Mouse (Mus musculus): Measurements from ENCODE around the gene Med24.
"Not testable (repeated sequence)": the region's sequence is repeated elsewhere in the genome, so short reads cannot be mapped to it uniquely, and the experiment has no call there.

The Med24 gene

DNA sequence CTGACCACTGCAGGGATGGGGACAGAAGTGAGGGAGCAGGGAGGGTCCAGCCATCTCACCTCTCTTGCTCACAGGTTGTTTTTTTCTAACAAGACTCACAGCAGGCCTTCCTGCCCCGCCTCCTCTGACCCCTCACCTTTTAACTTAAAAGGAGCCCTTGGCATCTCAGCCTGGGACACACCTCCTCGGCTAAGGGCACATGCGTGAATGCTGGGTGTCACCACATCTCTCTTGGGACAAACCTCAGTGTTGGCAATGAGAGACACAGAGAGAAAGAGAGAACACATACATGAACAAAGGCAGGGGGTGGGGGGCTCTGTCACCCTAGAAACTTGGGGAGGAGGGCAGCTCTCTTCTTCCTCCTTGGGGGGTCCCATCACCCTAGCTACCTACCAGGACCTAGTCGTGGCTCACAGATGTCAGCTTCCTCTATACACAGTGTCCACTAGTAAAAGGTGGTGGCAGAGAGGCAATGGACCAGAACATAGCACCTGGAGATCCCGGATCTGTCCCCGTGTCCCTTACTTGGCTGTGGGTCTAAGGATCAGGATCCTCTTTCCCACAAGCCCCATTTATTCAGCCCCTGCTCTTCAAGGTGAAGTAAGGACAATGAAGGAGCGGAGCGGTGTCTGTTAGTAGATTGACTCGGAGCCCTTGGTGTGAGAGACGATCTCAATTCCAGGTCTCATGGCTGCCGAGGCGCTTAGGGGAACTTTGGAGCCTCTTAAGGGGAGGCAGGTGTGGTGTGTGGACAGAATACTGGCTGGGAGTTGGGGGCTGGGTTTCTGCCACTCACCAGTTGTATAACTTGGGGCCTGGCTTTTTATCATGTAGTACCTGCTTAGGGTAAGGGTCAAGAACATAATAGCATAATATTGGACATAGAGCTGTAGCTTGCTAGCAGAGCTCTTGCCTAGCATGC lies 17.0 kb upstream of the Med24 start:
- DNase-seq (ENCODE audit: low read depth, low spot score): peak; percentile 24

DNA sequence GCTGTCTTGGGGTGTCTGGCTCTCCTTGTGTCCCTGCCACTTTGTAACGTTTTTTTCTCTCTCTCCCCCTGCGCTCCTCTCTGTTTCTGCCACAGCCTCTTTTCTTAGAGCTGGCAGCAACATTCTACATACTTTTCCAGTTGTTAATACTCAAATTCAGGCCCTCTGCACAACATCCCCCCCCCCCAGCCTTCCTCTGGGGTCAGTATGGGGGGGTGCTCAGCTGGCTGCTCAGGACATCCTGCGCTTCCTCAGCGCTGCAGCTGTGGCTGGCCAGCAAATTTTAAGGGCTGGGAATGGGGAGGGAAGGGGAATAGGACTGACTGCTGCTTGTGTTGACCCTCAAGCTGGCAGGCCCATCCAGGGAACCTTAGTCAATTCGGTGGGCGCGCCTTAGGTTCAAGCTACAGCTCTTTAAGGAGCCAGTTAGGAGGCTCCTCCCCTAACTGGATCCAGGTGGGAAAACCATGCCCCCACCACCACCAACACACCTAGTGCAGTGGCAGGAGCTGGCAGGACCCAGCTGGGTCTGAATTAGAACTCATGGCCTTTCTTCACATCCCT lies 15.3 kb upstream of the Med24 start:
- DNase-seq (ENCODE audit: low read depth, low spot score): no peak

DNA sequence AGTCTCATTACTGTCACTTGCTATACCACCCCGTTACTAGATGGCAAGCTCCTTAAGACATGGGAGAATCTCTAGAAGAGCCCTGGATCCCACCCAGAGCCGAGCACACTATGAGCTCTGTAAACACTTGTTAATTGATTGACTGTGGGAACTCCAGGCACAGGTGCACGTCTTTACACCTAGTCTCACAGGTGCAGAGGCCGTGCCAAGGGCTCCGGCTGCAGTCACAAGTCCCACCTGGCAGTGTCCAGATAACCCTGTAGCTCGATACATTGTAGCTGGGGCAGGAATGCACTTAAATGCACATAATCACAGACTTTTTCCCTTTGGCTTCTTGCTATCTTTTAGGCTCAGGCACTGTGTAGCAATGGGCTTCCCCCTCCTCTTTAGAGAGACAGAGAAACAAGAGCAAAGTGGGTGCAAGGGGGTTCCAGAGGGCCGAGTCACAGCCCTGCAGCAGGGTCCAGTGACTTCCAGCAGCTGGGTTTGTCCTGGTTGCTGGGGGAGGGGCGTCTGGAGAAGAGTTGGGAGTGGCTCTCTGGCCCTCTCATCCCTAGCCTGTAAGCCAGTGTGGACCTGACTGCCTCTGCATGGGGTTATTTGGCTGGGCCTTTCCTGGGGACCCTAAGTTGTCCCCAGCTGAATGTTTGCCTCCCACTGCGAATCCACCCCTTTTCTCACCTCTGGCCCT lies 14.6 kb upstream of the Med24 start:
- DNase-seq (ENCODE audit: low read depth, low spot score): no peak

DNA sequence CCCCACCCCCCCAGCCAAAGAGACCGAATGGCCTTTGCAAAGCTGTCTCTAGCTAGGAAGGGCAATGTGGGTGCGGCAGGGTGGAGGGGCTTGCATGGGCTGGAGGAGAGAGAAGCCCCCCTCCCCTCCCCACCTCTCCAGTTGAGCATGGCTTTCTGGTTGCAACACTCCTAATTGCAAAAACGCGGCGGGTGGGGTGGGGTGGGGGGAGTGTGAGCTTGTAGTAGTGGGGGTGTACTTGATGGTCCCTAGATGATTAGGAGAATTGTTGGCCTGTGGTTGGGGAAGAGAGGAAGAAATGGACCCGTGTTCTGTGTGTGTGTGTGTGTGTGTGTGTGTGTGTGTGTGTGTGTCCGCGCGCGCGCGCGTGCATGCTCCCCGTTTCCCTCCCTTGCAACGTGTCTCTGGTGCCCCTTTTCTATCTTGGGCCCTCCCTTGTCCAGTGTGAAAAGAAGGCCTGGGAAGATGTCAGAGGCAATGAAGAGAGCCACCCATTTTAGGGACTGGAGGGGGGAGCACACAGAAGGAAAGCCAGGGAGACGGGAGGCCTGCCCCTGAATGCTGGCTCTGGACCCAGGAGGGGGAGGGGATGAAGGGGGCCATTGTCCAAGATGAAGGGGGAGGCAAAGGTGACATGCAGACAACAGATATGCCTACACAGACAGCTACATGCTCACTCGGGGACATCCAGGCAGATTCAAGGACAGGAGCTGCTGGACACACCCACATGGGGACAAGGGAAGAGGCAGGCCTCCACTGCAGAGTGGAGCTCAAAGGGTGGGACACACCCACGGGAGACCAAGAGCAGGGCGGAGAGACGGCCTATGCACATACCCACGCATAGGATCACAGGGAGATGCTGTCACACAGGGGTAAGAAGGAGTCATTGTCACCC lies 13.4 kb upstream of the Med24 start:
- peak; percentile 36 for DNase-seq (ENCODE audit: low read depth, low spot score)

DNA sequence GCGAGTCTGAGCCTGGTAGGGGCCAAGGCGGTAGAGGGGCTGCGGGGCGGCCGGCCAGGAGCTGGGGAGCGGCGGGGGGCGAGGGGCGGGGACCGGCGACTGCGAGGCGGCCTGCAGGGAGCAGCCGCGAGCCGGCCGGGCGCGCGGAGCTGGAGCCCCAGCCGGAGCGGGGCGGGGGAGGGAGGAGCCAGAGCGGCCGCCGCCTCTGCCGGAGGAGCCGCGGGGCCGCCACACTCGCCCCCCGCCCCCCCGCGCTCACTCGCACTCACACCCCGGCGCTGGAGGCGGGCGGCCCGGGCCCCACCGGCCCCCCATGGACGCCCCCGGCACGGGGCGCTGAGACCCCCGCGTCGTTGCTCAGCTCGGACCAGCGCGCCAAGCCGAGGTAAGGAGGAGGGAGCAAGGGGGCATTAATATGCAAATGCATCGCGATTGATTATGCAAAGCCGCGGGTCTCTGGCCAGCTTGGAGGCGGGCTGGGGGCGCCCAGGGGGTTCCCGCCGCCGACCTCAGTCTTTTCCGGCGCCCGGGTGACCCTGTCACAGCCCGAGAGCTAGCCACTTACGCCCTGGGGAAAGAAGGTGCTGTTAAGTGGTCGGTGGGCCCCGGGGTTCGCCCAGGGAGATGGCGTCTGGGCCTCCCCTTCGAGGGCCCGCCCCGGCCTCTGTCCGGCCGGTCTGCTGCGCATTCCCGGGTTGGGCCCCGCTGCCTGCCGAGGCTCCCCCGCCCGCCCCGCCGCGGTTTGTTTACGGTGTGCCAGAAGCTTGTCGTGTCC lies 12.6 kb upstream of the Med24 start:
- peak; percentile 89 for DNase-seq (ENCODE audit: low read depth, low spot score)

DNA sequence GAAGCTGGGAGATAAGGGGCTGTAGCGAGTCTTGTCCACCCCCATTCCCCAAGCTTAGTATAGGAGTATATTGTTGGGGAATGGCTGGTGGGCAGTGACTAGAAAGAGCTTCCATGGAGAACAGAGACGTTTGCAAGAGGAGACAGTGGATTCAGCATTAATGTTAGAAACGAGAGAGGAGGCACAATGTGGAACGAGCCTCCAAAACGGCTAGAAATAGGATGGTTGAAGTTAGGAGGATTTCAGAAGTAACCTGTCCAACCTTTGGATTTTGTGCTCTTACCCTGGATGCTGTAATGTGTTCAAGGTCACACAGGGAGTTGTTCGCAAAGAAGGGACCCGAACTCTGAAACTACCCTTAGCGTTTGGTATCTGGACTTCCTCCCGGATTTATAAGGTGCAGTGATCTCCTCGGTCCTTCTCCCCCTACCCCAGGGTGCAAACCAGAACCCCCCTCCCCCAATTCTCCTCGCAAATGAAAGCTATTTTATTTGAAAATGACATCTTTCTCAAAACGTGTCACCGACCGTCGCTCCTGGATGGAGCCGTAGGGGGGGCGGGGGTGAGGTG lies 11.9 kb upstream of the Med24 start:
- DNase-seq (ENCODE audit: low read depth, low spot score): no peak

DNA sequence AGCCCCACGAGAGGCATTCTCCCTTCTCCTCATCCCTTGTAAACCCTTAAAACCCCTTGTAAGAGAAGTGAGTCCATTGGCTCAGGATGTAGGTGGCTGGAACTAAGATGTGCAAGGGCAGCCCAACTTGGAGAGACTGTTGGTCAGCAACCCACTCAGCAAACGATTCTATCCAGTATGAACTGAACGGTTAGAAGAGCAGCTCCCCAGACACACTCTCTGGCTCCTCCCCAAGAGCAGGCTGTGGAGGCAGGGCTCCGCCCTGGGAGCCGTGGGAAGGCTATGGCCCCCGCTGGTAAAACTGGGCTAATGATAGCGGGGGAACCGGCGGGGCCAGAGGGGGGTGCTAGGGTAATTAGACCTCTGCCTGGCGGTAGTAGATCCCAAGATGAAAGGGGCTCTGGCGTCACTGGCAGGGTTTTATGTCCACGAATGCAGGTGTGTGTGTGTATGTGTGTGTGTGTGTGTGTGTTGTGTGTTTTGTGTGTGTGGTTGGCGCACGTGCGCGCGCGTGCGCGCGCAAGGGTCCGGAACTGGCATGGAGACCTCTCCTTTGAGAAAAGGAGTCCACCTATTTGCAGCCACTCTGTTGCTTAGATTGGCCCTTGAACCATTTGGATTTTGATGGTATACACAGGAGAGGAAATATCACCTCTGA lies 11.3 kb upstream of the Med24 start, which contains the start of gene Thra:
Thra (plus strand) TSS at position 246 of the 658 bp plus-strand sequence.
- peak; percentile 56 for DNase-seq (ENCODE audit: low read depth, low spot score)

DNA sequence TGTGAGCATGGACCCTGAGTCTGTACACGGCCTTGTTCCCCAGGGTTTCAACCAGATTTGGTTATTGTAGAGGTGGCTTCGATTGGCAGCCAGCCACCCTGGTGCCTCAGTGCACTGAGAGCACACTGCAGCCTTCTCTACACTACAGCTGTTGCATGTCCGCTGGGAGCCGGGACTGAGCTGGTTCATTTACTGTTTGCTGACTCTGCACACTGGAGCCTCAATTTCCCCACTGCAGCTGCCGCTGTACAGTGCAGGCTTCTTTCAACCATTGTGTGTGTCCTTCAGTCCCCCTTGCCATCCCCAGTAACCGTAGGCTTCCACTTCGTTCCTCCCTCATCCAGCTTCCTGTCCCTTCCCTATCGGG lies 10.8 kb upstream of the Med24 start:
- no peak for DNase-seq (ENCODE audit: low read depth, low spot score)

DNA sequence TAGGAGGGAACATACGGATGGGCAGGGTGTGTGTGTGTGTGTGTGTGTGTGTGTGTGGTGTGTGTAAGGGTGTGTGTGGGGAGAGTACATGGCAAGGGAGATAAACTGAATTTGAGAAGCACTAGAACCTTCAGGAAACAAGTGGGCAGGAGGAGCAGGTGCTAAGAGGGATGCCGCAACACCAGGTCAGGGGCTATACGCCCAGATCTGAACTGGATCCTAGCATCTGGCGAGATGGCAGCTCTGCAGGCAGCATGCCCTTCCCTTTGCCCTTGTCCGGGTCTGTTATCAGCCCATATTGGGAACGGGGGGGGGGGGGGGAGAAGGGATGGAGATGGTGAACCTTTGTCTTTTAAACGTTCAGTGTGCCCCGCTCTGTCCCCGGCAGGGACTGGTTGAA lies 9.7 kb upstream of the Med24 start:
- DNase-seq (ENCODE audit: low read depth, low spot score): no peak

DNA sequence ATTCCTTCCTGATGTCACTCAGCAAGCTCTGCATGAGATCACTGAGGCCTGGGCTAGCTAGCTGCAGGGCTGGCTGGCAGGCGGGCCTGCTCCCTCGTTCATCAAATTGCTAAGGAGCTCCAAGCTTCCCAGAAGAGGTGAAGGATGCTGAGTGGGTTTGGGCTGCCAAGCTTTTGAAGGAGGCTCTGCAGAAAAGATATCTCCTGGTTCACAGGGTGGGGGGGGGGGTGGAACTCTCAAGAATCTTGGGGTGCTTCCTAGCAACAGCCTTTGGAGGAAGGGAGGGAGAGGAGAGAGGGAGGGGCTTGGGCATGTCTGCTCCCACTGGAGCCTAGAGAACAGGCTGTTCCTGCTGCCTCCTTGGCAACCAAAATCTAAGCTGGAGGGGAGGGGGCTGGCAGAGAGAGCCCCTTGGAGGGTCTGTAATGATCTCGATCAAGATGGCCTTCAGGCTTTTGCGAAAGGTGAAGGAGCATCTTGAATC lies 9.2 kb upstream of the Med24 start:
- DNase-seq (ENCODE audit: low read depth, low spot score): no peak

DNA sequence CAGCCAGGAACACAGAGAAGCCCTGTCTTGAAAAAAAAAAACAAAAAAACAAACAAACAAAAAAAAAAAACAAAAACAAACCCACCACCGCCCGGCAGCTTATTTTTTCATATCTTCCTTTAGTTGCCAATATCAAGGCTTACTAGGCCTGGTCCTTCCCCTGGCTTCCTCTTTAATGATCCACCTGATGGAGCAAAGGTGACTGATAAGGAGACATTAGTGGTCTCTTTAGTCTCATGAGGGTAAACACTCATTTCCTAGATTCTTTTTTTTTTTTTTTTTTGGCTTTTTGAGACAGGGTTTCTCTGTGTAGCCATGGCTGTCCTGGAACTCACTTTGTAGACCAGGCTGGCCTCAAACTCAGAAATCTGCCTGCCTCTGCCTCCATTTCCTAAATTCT lies 8.0 kb upstream of the Med24 start:
- DNase-seq (ENCODE audit: low read depth, low spot score): not testable (repeated sequence)

DNA sequence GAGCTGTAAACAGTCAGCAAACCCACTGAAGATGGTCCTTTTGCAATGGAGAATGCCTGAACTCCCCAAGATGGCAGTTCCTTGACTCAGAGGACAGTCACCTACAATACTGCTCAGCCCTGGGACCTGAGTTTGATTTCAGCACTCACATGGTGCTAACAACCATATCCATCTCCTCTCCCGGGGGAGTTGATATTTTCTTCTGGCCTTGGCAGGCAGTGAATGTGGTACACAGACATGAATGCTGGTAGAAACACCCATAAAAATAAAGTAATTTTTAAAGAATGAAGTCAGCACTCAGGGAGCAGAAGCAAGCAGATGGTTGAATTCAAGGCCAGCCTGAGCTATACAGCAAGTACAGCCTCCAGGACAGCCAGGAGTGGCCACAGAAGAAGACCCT lies 6.9 kb upstream of the Med24 start:
- no peak for DNase-seq (ENCODE audit: low read depth, low spot score)

DNA sequence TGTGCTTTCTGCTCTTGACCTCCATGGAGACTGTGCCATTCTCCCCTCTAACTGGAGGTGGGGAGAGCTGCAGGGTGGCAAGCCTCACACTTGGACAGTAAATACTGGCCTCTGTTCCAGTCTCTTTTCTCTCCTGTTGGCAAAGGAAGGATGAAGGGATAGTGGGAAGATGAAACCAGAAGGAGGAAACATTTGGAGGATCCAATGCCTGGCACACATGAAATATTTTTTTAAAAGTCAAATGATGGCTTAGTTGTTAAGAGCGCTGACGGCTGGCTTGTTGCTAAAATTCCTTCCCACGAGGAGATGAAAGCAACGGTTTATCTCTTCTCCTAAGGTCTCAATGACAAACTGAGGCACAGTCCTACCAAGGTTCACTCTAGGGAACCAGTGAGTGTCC lies 5.9 kb upstream of the Med24 start:
- no peak for DNase-seq (ENCODE audit: low read depth, low spot score)

DNA sequence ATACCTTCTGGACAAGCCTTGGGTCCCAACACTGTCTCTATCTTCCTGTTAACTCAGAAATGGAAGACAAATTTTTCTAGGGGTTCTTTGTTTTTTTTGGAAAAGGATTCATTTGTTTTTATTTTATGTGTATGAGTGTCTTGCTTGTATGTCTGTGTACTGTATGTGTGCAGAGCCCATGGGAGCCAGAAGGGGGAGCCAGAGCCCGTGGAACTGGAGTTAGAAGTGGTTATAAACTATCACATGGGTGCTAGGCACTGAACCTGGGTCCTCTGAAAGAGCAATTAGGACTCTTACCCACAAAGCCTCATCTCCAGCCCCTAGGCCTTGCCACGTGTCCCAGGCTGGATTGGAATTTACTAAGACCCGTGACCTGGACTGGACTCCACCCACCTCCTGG lies 4.8 kb upstream of the Med24 start:
- peak; percentile 37 for DNase-seq (ENCODE audit: low read depth, low spot score)

DNA sequence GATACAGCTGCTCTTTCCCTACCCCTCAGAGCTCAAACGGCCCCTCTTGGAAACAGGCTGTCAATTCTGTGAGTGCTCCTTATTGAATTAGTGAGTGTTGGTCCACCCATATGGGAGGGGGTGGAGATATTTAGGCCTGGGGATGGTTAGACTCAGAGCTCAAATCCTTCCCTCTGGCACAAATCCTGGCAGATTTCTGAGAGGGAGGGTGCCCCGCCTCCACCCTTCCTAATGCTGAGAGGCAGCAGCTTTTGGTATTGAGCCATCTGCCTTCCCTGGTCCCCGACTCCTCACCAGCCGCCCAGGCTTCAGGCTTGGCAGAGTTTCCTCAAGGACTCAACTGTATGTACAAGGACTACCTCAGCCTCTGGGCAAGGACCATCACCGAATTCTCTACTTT lies 1.9 kb upstream of the Med24 start:
- DNase-seq (ENCODE audit: low read depth, low spot score): no peak

DNA sequence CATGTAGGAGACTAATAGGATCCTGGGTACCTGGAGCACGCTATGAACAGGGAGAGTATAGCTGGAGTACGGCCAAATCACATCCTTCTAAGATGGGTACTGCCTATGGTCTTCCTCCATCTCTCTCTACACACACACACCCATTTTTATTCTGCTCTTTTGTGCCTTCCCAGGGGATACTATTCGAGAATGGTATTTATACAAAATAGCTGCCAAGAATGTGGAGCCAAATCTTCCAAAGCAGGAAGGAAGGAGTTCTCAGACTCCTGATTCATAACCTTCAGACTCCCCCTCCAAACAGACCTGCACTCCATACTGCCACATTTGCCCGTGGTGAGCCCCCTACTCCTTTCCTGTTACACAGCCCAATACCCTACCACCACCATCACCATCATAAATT lies 1.5 kb upstream of the Med24 start:
- no peak for DNase-seq (ENCODE audit: low read depth, low spot score)

DNA sequence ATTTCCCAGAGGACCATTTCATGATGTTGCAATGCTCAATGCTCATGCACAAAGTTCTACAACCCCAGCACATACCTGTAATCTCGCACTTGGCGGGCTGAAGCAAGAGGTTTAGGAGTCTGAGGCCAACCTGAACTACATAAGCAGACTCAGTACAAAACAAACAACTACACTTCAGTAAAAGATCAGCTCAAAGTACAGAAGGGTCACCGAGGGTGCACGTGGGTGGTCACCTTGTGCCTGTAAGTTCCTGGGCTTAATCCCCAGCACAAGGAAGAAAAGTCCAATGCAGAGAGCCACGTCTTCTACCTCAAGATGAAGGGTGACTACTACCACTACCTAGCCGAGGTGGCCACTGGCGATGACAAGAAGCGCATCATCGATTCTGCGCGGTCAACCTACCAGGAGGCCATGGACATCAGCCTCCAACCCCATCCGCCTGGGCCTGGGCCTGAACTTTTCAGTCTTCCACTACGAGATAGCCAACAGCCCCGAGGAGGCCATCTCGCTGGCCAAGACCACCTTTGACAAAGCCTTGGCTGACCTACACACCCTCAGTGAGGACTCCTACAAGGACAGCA lies 3.2 kb downstream of the Med24 start:
- DNase-seq (ENCODE audit: low read depth, low spot score): no peak

DNA sequence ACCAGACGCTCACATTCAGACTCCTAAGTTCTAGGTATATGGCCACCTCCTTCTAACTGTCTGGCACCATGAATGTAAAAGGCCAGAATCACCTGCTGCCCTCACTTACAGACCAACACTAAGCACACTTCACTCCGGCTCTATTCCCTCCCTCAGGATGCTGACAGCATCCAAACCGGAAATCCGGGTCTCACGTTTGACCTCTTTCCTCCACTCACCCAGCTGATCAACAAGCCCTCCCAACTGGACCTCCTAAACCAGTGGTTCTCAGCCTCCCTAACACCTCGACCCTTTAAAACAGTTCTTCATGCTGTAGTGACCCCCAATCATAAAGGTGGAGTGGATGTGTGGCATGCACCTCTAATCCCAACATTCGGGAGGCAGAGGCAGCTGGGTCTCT lies 6.1 kb downstream of the Med24 start:
- DNase-seq (ENCODE audit: low read depth, low spot score): no peak

DNA sequence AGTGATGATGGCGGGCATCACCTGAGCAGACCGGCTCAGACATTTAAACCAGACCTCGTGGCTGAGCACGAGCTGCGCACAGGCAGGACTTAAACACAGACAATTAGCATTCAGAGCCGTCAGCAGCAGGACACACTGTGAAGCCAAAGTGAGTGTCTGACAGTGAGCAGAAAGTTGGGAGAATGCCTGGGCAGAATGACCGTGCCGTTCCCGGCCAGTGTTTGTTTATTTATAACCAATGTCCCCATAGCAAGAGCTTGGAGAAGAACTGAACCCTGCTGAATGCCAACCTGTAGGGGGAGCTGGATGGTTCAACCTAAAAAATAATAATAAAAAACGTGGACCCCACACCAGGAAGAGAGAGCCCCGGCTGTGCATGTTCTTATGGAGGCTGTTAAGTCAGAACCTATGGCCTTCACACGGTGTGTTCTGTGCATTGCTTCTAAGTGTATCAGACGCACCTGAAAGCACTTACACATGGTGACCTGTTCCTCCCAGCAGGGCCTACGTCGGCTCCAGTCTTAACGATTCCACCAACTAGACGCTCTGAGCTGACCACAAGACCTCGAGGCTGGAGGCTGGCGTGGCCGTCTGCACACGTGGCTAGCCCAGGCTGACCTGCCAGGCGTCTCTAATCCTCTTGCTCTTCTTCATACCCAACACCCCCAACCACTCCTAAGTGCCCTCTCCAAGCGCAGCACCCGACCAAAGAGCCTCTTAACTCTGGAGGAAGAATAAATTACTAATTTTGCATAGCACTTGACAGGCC lies 7.6 kb downstream of the Med24 start:
- DNase-seq (ENCODE audit: low read depth, low spot score): no peak
